Mouse (Mus musculus): ENCODE data around the gene Cnpy1.

GRCm38 (mm10) chr5:28174876-28175569 lies 70.6 kb downstream of the Cnpy1 start:
- TF ChIP-seq POLR2A (IDR thresholded peaks at IDR 0.05; ENCODE audit: control insufficient read depth, low read depth, low read length): no peak
- no peak for TF ChIP-seq CTCF (IDR thresholded peaks at IDR 0.05; ENCODE audit: control insufficient read depth, insufficient read depth, insufficient replicate concordance, low read depth, low read length)

Measured in testis, adult 2 months (tissue).